Mouse (Mus musculus) embryo, embryonic 11.5 days (tissue): ENCODE results near the gene Ostm1.

ENCODE experiments used
- DNase-seq: peaks from one replicate; pipeline ENCODE4 v3.0.0-alpha.2; 2012; ENCODE audit warnings: low read depth, low spot score

Gene Ostm1

DNA sequence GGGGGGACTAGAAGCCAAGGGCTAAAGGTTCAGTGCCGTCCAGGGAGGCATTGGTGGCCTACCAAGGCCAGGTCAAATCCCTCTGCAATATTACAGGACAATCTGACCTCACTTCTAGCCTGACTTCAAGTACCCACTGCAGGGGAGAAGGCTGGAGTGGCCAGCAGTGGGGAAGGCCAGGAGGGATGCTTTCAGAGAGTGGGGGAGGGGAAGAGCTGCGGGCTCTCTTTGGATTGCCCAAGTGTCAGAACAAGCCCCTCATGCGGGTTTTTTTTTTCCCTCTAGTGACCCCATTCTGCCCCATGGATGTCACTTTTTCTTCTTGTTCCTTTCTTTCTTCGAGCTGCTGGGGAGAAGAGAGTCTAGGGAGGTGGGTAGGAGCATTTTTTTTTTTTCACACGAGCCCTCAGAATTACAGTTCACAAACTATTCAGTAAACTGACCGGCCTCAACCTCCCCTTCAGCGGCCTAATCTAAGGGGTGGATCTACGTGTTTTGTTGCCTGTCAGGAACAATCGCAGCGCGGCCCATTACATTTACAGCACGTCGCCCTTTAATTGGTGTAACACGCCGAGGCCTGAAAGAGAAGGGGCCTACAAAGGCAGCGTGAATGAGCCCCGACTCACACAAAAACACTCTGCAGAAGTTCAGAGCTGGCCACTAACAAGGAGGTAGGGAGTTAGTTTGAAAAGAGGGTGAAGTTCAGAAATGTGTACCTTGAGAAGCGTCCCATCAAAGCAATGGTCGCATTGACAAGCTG lies 47.2 kb downstream of the Ostm1 start:
- DNase-seq: no peak

- no peak for DNase-seq
These were observed 48.3 kb downstream of the Ostm1 start for GRCm38 (mm10) chr10:42631754-42632452.

- DNase-seq: no peak
These were observed 49.1 kb downstream of the Ostm1 start for GRCm38 (mm10) chr10:42632453-42633360.

- no peak for DNase-seq
These were observed 49.9 kb downstream of the Ostm1 start for GRCm38 (mm10) chr10:42633361-42634121.

- no peak for DNase-seq
These were observed 50.6 kb downstream of the Ostm1 start for GRCm38 (mm10) chr10:42634122-42634720.

DNA sequence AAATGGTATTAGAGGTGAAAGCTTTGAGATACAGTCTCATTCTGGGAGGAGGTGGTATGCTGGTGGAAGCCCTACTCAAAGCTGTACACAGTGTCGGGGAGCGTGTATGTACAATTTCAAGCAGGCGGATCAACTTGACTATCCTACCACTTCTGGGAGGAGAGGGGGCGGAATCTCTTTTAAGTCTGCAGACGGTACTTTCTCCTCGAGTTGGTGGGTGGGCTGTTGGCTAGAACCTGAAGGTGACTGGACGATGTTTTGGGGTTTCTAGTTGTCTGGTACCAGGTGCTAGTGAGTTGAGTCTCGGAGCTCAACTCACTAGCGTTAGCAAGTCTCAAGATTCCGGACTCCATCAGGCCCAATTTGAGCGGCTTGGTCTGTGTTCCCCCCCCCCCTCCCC lies 51.4 kb downstream of the Ostm1 start:
- DNase-seq: no peak

DNA sequence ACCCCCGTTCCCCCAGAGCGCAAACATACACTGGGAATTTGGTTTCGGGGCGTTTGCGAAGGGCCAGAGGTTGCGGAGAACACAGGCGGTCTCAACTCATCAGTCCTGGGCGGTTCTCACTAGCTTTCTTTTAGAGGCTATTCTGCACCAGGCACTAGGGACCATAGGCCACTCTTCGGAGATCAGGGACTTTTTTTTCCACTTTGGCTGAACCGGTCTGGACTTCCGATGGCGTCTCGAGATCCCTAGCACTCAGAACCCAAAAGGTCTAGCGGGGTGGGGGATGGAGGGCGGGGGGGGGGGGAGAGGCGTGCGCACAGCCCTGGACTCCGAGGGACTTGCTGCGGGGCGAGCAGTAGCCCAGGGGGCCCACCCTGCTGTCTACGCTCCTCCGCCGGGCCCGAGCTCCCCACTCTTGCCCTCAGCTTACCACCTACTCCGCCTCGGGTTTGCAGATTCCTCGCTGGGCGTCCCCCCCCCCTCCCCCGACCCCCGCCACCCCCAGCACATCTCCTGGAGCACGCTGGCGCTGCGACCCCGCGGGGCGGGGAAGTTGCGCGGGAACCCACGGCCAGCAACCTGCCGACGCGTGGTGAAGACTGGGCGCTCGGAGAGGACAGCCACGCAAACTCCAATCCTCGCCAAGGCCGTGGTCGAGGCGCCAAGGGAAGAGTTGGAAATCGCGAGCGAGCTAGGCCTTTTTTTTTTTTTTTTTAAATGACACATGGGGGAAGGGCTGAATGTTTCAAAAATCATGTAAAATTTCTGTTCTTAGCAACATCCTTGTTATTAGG lies 52.1 kb downstream of the Ostm1 start:
- no peak for DNase-seq

- DNase-seq: no peak
These were observed 52.9 kb downstream of the Ostm1 start for GRCm38 (mm10) chr10:42636360-42637182.

DNA sequence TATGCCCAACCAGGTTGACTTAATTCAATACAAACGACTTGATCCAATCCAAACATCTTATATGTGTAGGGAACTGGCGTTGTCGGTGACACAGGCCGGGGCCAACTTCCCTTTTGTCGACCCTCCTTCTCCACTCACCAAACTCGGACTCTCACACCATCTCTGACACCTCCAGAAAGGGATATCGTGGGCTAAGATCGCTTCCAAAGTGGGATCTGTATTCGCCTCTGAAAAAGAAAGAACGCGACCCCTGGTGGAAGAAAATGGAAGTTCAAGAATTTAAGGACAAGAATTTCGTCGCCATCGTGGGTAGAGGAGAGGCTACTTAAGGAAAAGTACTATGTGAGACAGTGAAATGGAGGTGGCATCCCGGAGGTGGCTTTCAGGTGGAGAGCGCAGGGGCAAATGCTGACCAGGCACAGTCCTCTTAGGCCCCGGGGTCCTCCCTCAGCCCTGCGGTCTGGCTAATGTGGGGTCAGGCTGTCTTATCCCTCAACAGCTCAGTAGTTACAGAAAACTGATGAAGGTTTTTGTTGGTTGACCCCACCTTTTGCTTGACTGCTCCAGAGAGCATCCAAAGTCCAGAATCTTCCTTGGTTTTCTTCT lies 53.7 kb downstream of the Ostm1 start:
- peak; percentile 77 for DNase-seq

DNA sequence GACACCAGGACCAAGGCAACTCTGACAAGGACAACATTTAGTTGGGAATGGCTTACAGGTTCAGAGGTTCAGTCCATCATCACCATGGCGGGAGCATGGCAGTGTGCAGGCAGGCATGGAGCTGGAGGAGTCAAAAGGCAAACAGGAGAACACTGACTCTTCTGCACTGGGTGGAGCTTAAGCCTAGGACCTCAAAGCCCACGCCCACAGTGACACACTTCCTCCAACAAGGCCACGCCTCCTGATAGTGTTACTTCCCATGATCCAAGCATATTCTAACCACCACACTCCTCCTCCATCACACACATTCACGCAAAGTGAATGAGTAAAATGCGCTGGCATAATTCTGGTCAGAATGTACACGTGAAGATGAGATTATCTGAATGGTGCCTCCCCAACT lies 56.2 kb downstream of the Ostm1 start:
- DNase-seq: no peak

DNA sequence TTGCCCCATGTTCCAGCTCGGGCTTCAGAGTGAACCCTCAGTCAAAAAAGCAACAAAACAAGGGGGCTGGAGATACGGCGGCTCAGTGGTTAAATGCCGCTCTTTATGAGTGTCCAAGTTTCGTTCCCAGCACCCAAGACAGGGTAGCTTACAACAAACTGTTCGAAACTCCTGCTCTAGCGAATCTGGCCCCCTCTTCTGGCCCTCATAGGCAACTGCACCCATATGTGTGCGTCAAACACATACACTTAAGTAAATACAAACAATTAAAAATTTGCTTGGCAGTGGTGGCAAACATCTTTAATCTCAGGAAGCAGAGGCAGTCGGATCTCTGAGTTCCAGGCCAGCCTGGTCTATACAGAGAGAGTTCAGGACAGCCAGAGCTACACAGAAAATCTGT lies 60.0 kb downstream of the Ostm1 start:
- no peak for DNase-seq

GRCm38 (mm10) chr10:42646340-42646739 lies 62.7 kb downstream of the Ostm1 start:
- DNase-seq: no peak

DNA sequence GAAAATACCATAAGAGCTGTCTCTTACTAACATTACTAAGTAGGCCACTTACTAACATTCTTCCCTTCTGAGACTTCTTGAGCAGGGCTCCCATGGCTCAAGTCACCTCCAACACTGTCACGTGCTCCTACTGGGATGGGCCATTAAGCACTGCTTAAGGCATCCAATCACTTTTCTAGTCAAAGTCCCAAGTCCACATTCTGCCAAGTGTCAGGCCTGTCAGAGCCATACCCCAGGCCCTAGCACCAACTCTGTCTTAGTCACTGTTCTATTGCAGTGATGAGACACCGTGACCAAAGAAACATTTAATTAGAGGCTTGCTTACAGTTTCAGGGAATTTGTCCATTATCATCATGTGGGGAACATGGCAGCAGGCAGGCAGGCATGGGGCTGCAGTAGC lies 78.3 kb downstream of the Ostm1 start:
- no peak for DNase-seq

DNA sequence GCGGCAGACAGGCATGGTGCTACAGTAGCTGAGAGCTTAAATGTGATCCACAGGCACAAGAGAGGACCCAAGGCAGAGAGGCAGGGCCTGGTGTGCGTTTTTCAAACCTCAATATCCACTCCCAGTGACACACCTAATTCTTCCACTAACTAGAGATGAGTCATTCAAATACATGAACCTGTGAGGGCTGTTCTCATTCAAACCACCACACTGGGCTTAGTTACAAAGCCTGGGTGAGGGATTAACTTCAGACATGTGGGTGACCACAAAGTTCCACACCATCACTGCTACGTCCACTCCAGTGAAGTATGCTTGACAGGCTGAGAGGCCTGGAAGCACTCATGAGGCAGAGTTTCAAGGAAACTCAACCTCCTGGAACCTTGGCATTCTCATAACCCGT lies 86.3 kb downstream of the Ostm1 start:
- DNase-seq: no peak

DNA sequence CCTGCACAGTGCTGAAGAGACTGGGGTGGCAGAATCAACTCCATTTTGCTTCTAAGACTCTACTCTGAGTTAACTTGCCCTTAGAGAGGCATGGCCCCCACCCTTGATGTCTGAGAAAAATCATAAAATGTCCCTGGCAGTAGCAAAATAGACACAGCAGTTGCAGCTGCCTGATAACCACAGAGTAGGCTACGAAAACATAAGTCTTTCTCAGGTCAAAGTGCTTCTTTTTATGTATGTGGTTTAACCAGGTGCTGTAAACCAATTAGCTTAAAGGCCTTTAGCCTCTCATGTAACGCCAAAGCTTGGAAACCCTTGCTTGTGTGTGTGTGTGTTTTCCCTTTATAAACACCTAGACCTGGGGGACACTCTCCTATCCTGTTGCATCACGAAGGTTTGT lies 89.2 kb downstream of the Ostm1 start:
- DNase-seq: no peak

- no peak for DNase-seq
These were observed 91.9 kb downstream of the Ostm1 start for GRCm38 (mm10) chr10:42675571-42675970.

DNA sequence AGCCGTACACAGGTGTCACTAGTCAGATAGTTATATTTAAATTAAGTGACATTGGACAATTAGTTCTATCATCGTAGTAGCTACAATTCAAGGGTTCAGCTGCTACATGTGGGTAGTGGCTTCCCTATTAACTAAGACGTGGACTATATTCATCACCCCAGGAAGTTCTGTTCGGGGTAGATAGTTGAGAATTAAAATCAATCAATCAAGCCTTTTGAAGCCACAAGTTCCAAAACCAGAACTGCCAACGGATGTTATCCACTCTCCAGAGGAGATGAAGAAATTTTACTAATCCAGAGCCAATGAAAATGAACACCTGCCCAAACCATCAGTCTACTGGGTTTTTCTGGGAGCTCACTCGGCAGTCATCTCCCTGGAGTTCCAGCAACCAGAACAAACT lies 94.7 kb downstream of the Ostm1 start:
- DNase-seq: no peak

DNA sequence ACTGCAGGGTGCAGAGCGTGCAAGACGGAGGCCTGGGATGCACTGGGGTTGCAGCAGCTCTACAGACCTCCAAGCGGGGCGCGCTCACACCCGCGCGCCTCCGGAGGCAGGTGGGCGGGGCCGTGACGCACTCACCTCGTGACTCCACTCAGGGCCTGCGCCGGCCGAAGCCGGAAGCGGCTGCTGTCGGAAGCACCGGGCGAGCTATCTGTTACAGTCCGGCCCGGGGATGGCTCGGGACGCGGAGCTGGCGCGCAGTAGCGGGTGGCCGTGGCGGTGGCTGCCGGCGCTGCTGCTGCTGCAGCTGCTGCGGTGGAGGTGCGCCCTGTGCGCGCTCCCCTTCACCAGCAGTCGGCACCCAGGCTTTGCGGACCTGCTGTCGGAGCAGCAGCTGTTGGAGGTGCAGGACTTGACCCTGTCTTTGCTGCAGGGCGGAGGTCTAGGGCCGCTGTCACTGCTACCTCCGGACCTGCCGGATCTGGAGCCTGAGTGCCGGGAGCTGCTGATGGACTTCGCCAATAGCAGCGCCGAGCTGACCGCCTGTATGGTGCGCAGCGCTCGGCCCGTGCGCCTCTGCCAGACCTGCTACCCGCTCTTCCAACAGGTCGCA lies 95.2 kb downstream of the Ostm1 start:
- peak; percentile 80 for DNase-seq

DNA sequence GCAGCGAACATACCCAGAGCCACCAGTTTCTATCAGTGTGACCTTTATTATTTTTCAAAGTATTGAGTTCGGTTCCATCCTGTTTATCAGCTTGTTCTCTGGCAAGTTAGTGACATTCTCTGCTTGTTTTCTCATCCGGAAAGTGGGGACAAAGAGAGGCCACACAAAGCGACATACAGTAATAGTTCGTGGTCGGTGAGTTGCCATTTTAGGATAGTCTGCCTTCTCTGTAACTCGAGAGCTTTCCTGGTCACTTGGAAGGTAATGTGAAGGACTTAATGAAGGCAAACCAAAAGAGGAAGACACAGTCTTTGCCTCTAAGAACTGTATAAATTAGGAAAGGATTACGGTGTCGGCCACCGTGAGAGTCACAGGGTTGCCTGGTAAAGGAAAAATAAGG lies 96.0 kb downstream of the Ostm1 start:
- DNase-seq: no peak
